Mouse (Mus musculus): ENCODE data around the gene Hoxd12. TPM values are rescaled to one million over a fixed set of nuclear protein-coding genes. Genes with fewer than 3 reads are reported as not detected.

Hoxd12 gene
- total and polyA plus RNA-seq, 3 experiments = not detected

- DNase-seq (ENCODE audit: low read depth, low spot score) = no peak
- Histone ChIP-seq H3K27me3 (ENCODE audit: control insufficient read depth in 1 of 2, insufficient read depth in 2 of 2, low read length in 2 of 2) (no peaks in the 10 kb centered on the region), H3K27ac (ENCODE audit: control insufficient read depth, low read depth, low read length) (no peak overlapping the region), H3K36me3 (ENCODE audit: control insufficient read depth in 1 of 2, insufficient read depth in 2 of 2, low read length in 2 of 2) (no peaks in the 10 kb centered on the region), H3K4me1 (ENCODE audit: control insufficient read depth in 1 of 2, insufficient read depth in 2 of 2, low read length in 2 of 2) (no peaks in the 10 kb centered on the region), H3K4me3 (ENCODE audit: control insufficient read depth in 1 of 2, insufficient read depth in 1 of 2, low read depth in 2 of 2, low read length in 2 of 2) (no peak overlapping the region), H3K9ac (ENCODE audit: control insufficient read depth, low read depth, low read length, poor library complexity, severe bottlenecking) (no peak overlapping the region), H3K9me3 (replicated peaks; ENCODE audit: insufficient read depth, low read length) (no peaks in the 10 kb centered on the region), H3K79me2 (ENCODE audit: control insufficient read depth, insufficient read depth, low read length, poor library complexity) (no peaks in the 10 kb centered on the region)
- TF ChIP-seq USF2 (IDR thresholded peaks at IDR 0.05; ENCODE audit: borderline replicate concordance in 1 of 2, insufficient read depth in 1 of 2, low read depth in 1 of 2, low read length in 2 of 2) (no peak), RCOR1 (IDR thresholded peaks at IDR 0.05; ENCODE audit: low read depth, low read length) (no peak), UBTF (IDR thresholded peaks at IDR 0.05; ENCODE audit: borderline replicate concordance, insufficient read depth, low read depth, low read length) (no peak), ZC3H11A (IDR thresholded peaks at IDR 0.05; ENCODE audit: low read depth, low read length) (no peak), CTCF (IDR thresholded peaks at IDR 0.05 in 2 of 3, conservative IDR thresholded peaks at IDR 0.05 in 1 of 3; ENCODE audit: control insufficient read depth in 1 of 3, insufficient read depth in 1 of 3, low read depth in 2 of 3, low read length in 3 of 3, poor library complexity in 1 of 3, severe bottlenecking in 1 of 3) (no peak), HCFC1 (IDR thresholded peaks at IDR 0.05; ENCODE audit: low read depth, low read length) (no peak), GABPA (IDR thresholded peaks at IDR 0.05; ENCODE audit: low read depth, low read length) (no peak), E2F4 (IDR thresholded peaks at IDR 0.05; ENCODE audit: borderline replicate concordance, low read depth, low read length) (no peak), EP300 (IDR thresholded peaks at IDR 0.05; ENCODE audit: low read depth in 1 of 2, low read length in 2 of 2) (no peak), ELF1 (IDR thresholded peaks at IDR 0.05; ENCODE audit: low read depth, low read length) (no peak), RAD21 (IDR thresholded peaks at IDR 0.05; ENCODE audit: low read depth, low read length) (no peak), NRF1 (IDR thresholded peaks at IDR 0.05; ENCODE audit: insufficient read depth, low read depth, low read length, poor library complexity, severe bottlenecking) (no peak)
Observed at GRCm38 (mm10) chr2:74658667-74659371, 16.0 kb upstream of the Hoxd12 start.

GRCm38 (mm10) chr2:74659507-74660005 is 15.3 kb upstream of the Hoxd12 start, which contains the start of gene Evx2:
Gene Evx2, minus strand, starts transcription at chr2:74659557.
- no peak for DNase-seq (ENCODE audit: low read depth, low spot score)
- H3K27ac ChIP-seq (ENCODE audit: control insufficient read depth, low read depth, low read length) = no peak within 1 kb of the TSS
- H3K4me3 ChIP-seq (ENCODE audit: control insufficient read depth in 1 of 2, insufficient read depth in 1 of 2, low read depth in 2 of 2, low read length in 2 of 2) = no peak within 1 kb of the TSS
- no peaks in the 10 kb centered on the region for H3K4me1 ChIP-seq (ENCODE audit: control insufficient read depth in 1 of 2, insufficient read depth in 2 of 2, low read length in 2 of 2)
- H3K27me3 ChIP-seq (ENCODE audit: control insufficient read depth in 1 of 2, insufficient read depth in 2 of 2, low read length in 2 of 2) = no peaks in the 10 kb centered on the region
- no peak for TF ChIP-seq ELF1 (IDR thresholded peaks at IDR 0.05; ENCODE audit: low read depth, low read length)
- no peak for TF ChIP-seq CHD2 (IDR thresholded peaks at IDR 0.05; ENCODE audit: low read length)
- no peak for TF ChIP-seq NRF1 (IDR thresholded peaks at IDR 0.05; ENCODE audit: insufficient read depth, low read depth, low read length, poor library complexity, severe bottlenecking)
- TF ChIP-seq POLR2A (IDR thresholded peaks at IDR 0.05; ENCODE audit: control insufficient read depth in 1 of 2, insufficient read depth in 1 of 2, low read depth in 1 of 2, low read length in 2 of 2, poor library complexity in 1 of 2) = no peak
- no peak for TF ChIP-seq ZC3H11A (IDR thresholded peaks at IDR 0.05; ENCODE audit: low read depth, low read length)
- TF ChIP-seq GABPA (IDR thresholded peaks at IDR 0.05; ENCODE audit: low read depth, low read length) = no peak
- no peak for TF ChIP-seq SIN3A (IDR thresholded peaks at IDR 0.05; ENCODE audit: low read length)
- TF ChIP-seq MAZ (IDR thresholded peaks at IDR 0.05; ENCODE audit: low read depth, low read length) = no peak
- no peak for TF ChIP-seq MXI1 (IDR thresholded peaks at IDR 0.05; ENCODE audit: low read depth, low read length)
- no peak for TF ChIP-seq CHD1 (IDR thresholded peaks at IDR 0.05; ENCODE audit: low read depth, low read length)
- no peak for TF ChIP-seq POLR2AphosphoS5 (IDR thresholded peaks at IDR 0.05; ENCODE audit: borderline replicate concordance, low read depth, low read length)
- TF ChIP-seq BHLHE40 (IDR thresholded peaks at IDR 0.05; ENCODE audit: borderline replicate concordance, low read depth, low read length) = no peak
- TF ChIP-seq TAL1 (IDR thresholded peaks at IDR 0.05; ENCODE audit: low read length) = no peak
- no peak for TF ChIP-seq HCFC1 (IDR thresholded peaks at IDR 0.05; ENCODE audit: low read depth, low read length)
- TF ChIP-seq CTCF (IDR thresholded peaks at IDR 0.05 in 2 of 3, conservative IDR thresholded peaks at IDR 0.05 in 1 of 3; ENCODE audit: control insufficient read depth in 1 of 3, insufficient read depth in 1 of 3, low read depth in 2 of 3, low read length in 3 of 3, poor library complexity in 1 of 3, severe bottlenecking in 1 of 3) = no peak
- TF ChIP-seq EP300 (IDR thresholded peaks at IDR 0.05; ENCODE audit: low read depth in 1 of 2, low read length in 2 of 2) = no peak
- TF ChIP-seq USF1 (IDR thresholded peaks at IDR 0.05; ENCODE audit: low read depth, low read length) = no peak
- no peak for TF ChIP-seq TBP (IDR thresholded peaks at IDR 0.05; ENCODE audit: low read depth, low read length)
- no peak for TF ChIP-seq E2F4 (IDR thresholded peaks at IDR 0.05; ENCODE audit: borderline replicate concordance, low read depth, low read length)
- no peak for TF ChIP-seq UBTF (IDR thresholded peaks at IDR 0.05; ENCODE audit: borderline replicate concordance, insufficient read depth, low read depth, low read length)
- no peaks in the 10 kb centered on the region for H3K9me3 ChIP-seq (replicated peaks; ENCODE audit: insufficient read depth, low read length)
- H3K36me3 ChIP-seq (ENCODE audit: control insufficient read depth in 1 of 2, insufficient read depth in 2 of 2, low read length in 2 of 2) = no peaks in the 10 kb centered on the region
- no peaks in the 10 kb centered on the region for H3K79me2 ChIP-seq (ENCODE audit: control insufficient read depth, insufficient read depth, low read length, poor library complexity)
- H3K9ac ChIP-seq (ENCODE audit: control insufficient read depth, low read depth, low read length, poor library complexity, severe bottlenecking) = no peak within 1 kb of the TSS
